Mouse (Mus musculus) frontal cortex, postnatal 10 days (tissue): ENCODE measurements at regions not wholly inside any gene's neighbourhood (a gene's known extent, or its start where the extent isn't known, plus 50 kb on each side); places are given as distances from the start of the nearest gene placed in this dataset.
"Not testable (repeated sequence)": the region's sequence is repeated elsewhere in the genome, so short reads cannot be mapped to it uniquely, and the experiment has no call there.

Experiments
- DNase-seq, 2 experiments: peaks; one replicate each; pipeline ENCODE4 v3.0.0; 2022; ENCODE audit warnings: low spot score in 2 of 2, mixed read lengths in 1 of 2

- not testable (repeated sequence) for DNase-seq
Measured at GRCm38 (mm10) chr14:53132390-53132789, 636.8 kb upstream of the Olfr1507 start.

DNA sequence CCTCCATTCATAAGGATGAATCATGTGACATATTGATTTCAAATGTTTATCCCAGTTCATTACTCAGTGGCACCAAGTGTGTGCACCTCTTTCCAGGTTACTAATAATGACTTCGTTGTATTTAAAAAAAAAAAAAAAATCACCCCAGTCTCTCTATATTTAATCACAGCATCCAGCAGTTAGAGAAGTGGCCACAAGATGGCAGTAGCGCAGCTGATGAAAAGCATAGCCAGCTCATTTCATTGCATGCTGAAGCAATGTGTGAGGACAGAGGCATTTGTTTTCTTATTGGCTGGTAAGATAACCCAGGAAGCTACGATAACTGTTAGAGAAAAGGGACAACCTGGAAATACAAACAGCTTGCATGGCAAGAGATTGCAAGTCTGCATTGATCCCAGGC, 626.2 kb upstream of the Olfr1507 start:
- DNase-seq: peak in 1 of 2 experiments; percentile 10

DNA sequence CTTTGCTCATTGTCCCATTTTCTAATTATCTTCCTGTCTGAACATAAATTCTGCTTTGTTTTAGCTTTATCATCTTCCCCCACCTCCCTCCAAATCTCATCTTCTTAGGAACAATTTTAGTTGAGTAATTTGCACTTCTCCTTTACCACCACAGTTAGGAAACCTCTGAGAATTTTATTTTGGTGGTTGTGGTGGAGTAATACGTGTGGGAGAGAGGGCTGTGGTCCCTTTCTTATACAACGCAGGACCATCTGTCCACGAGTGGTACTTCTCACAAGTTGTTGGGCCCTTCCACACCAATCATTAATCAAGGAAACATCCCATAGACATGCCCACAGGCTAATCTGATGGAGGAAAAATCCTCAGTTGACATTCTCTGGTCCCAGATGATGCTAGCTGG, 614.2 kb upstream of the Olfr1507 start:
- DNase-seq: not testable (repeated sequence)

DNA sequence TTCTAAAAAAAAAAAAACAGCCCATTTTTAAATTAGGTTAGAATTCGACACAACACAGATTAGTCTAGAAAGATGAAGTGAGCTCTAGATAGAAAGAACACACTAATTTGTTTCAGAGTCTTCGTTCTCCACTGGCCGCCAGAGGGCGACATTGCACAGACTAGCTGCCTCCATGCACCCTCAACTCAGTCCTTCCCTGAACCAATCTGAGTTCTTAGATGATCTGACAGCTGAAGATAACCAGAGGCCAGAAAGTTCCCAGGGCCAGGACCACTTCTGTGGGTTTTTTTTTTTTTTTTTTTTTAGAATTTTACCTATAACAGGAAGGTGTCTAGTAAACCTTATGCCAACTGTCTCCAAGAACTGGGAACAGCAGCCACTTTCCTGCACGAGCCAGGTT, 605.8 kb upstream of the Olfr1507 start:
- DNase-seq: peak in 1 of 2 experiments; percentile 7

DNA sequence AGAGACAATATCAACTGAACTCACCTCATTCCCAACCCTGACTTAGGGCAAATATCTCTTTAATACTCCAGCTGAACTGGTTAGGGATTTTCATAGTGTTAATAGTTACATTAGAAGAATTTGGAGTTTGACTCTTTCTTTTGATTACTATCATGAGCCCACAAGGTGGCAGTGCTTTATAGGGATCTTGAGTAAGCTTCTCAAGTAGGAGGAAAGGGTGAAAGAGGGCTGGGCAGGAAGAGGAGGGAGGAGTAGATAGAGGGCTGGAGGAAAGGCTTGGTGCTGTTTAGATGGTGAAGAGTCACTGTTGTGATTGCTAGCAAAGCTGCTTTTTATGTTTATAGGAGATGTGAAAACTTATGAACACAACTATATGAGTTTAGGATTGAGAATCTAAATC, 595.4 kb upstream of the Olfr1507 start:
- DNase-seq: not testable (repeated sequence)

DNA sequence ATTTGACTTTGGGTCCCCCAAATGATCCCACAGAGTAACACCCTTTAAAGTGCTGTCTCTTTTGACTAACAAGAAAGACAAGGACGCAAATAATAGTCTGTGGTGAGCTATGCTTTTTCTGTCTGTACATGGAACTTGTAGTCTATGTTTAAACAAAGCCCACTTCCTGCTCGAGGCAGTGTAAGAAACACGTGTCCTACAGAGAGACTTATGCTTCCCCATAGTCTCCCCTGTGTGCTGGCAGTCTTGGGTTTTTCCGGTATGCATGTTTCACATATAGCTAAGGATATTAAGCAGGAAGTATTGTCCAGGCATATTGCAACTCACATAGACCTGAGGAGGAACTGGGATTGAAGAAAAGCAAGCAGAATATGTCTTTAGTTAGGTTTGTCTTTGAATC, 586.3 kb upstream of the Olfr1507 start:
- not testable (repeated sequence) for DNase-seq

GRCm38 (mm10) chr14:53081024-53081711, 585.6 kb upstream of the Olfr1507 start:
- DNase-seq: not testable (repeated sequence)

GRCm38 (mm10) chr14:53080556-53080955, 585.0 kb upstream of the Olfr1507 start:
- DNase-seq: not testable (repeated sequence)

DNA sequence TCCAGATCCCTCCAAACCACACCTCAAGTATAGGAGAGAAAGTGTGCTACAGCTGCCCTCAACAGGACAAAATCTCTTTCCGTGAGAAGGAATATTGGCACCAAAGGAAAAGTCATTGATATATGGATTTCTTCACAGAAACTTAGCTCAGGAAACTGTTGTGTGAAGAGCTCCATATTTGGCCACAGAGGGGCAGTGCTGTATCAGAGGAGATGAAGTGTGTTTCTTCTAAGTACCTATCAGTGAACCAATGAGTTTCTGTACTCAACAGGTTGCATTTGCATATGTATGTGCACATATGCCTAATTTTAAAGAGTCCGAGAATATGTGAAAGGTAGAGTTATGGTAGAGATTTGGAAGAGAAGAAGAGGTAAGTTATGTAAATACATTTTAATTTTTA, 580.4 kb upstream of the Olfr1507 start:
- not testable (repeated sequence) for DNase-seq

DNA sequence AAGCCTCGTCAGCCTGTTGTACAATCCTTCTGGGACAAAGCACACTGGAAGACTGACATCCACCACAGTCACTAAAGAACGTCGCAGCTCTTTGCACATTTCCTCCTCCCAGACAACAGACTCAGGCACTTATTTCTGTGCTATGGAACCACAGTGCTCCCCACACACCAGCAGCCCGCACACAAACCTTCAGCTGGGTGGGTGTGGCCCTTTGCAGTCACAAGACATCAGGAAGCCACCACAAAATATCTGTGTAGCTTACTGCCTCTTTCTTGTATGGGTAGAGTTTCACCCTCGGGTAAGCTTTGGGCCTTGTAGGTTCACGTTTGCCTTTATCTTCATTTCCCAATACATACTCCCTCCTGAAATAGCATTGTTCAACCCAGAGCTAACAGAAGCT, 577.6 kb upstream of the Olfr1507 start:
- DNase-seq: not testable (repeated sequence)

- not testable (repeated sequence) for DNase-seq
Measured at GRCm38 (mm10) chr14:53072502-53072901, 577.0 kb upstream of the Olfr1507 start.

GRCm38 (mm10) chr14:53054439-53054838, 558.9 kb upstream of the Olfr1507 start:
- DNase-seq: not testable (repeated sequence)

GRCm38 (mm10) chr14:53053465-53054123, 558.0 kb upstream of the Olfr1507 start:
- not testable (repeated sequence) for DNase-seq

DNA sequence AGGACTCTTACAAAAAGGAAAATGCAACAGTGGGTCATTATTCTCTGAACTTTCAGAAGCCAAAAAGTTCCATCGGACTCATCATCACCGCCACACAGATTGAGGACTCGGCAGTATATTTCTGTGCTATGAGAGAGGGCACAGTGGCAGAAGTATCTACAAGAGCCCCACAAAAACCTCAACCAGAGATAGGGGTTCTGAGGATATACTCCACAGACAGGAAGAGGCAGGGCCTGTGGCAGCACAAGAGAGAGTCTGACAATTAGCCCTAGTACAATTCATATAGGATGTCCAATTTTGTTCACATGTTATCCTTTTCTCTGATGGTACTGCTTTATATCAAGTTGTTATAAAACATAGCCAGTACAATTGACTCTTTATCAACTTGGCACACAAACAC, 552.1 kb upstream of the Olfr1507 start:
- DNase-seq: not testable (repeated sequence)

DNA sequence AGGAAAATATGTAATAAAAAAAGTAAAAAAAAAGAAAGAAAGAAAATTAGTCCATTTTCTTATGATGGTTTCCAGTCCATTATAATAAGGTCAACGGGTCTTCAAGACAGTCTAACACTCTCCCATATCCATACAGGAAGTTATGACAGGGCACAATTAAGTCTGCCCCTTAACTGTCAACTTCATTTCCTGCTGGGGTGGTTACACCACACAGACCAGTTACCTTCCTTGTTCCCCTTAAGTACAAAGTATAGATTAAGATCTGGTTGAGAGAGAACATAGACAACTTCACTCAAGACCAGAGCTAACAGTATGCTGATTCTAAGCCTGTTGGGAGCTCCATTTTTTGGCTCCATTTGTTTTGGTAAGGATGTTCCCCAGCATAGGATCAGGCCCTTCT, 551.4 kb upstream of the Olfr1507 start:
- DNase-seq: not testable (repeated sequence)

DNA sequence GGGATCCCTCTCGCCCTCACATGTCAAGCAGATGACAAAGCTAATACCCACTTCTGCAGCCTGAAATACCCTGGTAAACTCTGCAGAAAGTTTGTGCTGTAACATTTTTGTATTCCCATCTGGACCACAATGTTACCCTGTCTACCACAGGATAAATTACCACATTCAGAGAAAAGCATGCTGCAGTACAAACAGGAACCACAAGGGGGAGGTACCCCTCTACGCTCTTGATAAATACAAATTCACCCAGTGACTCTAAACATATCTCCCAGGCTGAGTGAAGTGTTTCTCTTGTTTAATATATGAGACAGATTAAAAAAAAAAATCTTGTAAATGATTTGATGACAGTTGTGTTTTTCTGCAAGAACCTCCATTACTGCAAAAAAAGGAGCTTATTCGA, 549.8 kb upstream of the Olfr1507 start:
- DNase-seq: not testable (repeated sequence)

DNA sequence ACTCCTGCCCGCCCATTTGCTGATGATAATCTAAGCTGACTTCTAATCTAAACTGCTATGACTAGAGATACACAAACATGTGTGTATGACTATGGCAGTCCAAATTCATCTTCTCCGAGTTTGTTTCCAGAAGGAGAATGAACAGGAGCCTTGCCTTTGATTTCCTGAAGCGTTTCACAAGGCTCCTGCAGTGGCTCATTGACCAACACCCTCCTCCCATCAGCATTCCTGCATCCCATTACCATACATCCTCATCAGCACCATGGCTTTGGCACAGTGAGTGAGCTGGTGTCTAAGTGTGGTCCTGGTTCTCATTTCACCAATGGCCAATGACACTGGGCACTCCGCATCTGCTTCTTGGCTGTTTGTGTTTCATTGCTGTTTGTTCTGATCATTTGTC, 548.6 kb upstream of the Olfr1507 start:
- not testable (repeated sequence) for DNase-seq

DNA sequence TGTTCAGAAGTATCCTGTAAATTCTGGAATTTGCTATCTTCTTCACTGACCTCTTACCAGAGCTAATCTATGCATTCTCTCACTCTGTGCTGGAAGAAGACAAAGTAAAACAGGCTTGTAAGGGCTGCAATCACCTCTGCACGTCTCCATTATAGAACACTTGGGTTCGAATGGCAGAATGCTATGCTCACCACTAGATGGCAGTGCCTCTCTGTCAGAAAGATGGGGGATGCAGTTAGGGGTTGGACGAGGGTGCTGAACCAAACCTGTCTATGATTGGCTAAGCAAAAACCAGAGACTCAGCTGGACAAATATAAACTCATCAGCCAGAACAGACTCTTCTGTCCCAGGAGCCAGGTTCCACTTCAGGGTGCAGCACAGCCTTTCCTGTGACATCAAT, 546.5 kb upstream of the Olfr1507 start:
- DNase-seq: not testable (repeated sequence)

DNA sequence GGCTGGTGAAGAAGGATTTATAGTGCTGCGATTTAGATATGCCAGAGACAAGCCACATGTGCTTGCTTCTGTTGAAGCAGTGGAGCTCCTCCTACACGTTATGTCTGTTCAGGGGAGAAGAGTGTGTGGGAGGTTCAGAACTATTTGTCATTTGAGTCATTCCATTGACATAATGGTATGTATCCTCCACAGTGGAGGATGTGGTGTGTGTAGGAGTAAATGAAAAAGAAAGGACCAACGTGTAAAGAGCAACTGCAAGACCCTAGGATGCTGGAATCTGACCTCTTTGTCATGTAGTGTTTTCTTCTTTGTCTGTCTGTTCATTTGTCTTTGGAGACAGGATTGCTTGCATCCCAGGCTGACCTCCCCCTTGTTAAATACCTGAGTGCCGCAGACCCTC, 543.9 kb upstream of the Olfr1507 start:
- DNase-seq: not testable (repeated sequence)

DNA sequence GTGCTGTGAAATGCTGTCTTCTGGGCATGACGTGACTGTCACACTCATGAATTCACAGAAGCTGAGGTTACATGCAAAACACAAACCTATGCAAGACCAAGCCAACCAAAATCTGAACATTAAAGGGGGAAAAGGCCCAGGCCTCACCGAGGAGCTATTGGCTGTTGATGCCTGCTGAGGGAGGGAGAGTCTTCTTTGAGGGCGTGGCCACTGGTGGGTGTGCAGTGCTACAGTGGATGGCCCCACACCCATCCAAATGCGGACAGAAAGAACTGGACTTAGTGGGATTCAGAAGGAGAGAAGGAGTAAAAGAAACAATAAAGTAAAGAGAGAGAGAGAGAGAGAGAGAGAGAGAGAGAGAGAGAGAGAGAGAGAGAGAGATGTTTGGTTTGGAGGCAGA, 539.4 kb upstream of the Olfr1507 start:
- DNase-seq: not testable (repeated sequence)

DNA sequence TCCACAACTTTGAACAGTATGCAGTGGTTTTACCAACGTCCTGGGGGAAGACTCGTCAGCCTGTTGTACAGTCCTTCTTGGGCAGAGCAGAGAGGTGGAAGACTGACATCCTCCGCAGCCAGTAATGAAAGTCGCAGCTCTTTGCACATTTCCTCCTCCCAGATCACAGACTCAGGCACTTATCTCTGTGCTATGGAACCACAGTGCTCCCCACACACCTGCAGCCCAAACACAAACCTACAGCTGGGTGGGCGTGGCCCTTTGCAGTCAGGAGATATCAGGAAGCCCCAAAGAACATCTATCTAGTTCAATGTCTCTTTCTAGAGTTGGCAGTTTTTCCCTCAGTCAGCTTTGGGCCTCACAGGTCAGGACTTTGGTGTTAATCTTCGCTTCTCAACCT, 537.7 kb upstream of the Olfr1507 start:
- not testable (repeated sequence) for DNase-seq

DNA sequence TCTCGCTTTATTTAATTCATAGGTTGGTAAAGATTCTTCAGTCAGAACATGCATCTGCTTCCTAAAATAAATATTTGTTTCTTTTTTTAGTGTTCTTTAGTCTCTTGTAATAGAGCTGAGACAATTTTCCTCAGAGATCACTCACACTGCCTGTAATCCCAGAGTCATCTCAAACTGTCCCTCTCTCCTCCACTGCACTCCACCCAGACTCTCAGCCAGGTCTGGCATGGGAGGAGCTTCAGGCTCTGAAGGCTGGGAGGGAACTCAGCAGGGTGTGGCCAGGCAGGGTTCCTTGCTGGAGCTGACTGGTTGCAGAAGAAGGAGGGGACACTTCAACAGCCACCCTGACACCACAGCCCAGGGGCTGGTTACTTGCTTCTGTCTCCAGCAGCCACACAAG, 536.9 kb upstream of the Olfr1507 start:
- DNase-seq: not testable (repeated sequence)

DNA sequence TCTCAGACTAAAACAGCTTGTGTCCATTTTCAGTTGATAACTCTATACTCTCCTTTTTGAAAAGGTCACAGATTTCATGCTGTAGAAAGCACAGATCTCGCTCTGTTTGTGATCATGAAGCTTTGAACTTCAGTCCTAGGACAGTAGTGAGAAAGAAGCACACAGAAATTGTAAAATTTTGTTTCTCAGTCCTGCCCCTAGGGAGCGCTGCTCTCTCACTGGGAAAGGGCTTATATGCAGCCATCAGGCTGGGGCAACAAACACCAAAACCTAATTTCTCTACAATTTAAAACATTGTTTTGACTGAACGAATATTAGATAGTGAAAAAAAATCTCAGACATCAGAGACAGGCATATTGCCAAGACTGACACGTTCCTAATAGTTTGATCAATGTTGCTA, 534.7 kb upstream of the Olfr1507 start:
- DNase-seq: not testable (repeated sequence)
